Comparison of ENCODE assay signal across 15 mouse cellular contexts in the genomic region with DNA sequence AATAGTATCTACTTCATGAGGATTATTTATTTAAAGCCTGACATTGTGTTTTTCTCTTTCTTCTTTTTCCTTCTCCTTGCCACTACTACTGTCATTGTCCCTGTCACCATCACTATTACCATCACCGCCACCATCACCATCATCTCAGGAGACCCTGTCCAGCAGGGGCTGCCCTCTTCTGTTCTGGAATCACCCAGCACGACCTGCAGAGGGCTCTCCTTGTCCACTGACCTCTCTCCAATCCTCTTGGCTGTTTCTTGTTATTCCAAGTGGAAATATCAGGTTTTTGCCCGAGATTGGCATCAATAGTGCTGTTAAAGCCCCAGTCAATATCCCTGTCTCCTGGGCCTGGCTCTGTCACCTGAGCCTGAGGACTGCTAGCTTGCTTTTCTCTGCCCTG. TPM values are rescaled to one million over a fixed set of nuclear protein-coding genes. Genes with fewer than 3 reads are reported as not detected.
DNase-seq lines count a peak whose midpoint lies in the region; ATAC-seq and TF ChIP-seq lines count a peak whose summit lies in the region.
"Had no signal": no experiment of that assay in that cellular context is flagged by ENCODE, and none has a peak within 500 bp of the region (broad histone marks: within the 10 kb centered on the region; RNA-seq: fewer than 3 reads in every experiment).

No protein-coding gene starts in this region.

- no peaks in the 10 kb centered on the region for H3K27me3 ChIP-seq in forebrain, postnatal 0 days (ENCODE audit: insufficient read depth, low read length)
- H3K27me3 ChIP-seq in forebrain, embryonic 12.5 days = peaks cover 23% of the 10 kb centered on the region
- H3K27me3 ChIP-seq in CH12.LX (replicated peaks) = peaks cover 57% of the 10 kb centered on the region

- no peak overlapping the region for H3K9ac ChIP-seq in forebrain, postnatal 0 days
- H3K9ac ChIP-seq in forebrain, embryonic 12.5 days = no peak overlapping the region; the same call in 1 of the 2 replicates
- no peak overlapping the region for H3K9ac ChIP-seq in CH12.LX (ENCODE audit: insufficient read depth, low read depth)

- no peaks in the 10 kb centered on the region for H3K9me3 ChIP-seq in forebrain, postnatal 0 days (ENCODE audit: low read length)
- H3K9me3 ChIP-seq in forebrain, embryonic 12.5 days = no peaks in the 10 kb centered on the region
- H3K9me3 ChIP-seq in CH12.LX (replicated peaks; ENCODE audit: low read length) = no peaks in the 10 kb centered on the region

- no peak for ATAC-seq in forebrain, postnatal 0 days
- no peak for ATAC-seq in forebrain, embryonic 12.5 days (ENCODE audit: low FRiP score)
- ATAC-seq in megakaryocyte, adult 5-6 weeks (ENCODE audit: poor library complexity, severe bottlenecking) = no peak
- ATAC-seq: hindbrain, embryonic 16.5 days had no signal

- H3K4me3 ChIP-seq in forebrain, postnatal 0 days (ENCODE audit: low read depth, low read length) = no peak overlapping the region
- no peak overlapping the region for H3K4me3 ChIP-seq in forebrain, embryonic 12.5 days (replicated peaks)
- H3K4me3 ChIP-seq in layer of hippocampus, adult 2 months = no peak overlapping the region
- no peak overlapping the region for H3K4me3 ChIP-seq in CH12.LX (replicated peaks in 1 of 3; ENCODE audit: low read depth in 2 of 3, low read length in 2 of 3, poor library complexity in 1 of 3)

- peaks cover 15% of the 10 kb centered on the region for H3K4me1 ChIP-seq in forebrain, postnatal 0 days (ENCODE audit: insufficient read depth)
- peaks cover 16% of the 10 kb centered on the region for H3K4me1 ChIP-seq in forebrain, embryonic 12.5 days
- H3K4me1 ChIP-seq in CH12.LX (ENCODE audit: control insufficient read depth in 1 of 2, insufficient read depth in 2 of 2) = peaks cover 0 to 10% of the 10 kb centered on the region in 2 experiments; a peak in 3 of 4 replicates

- H3K4me2 ChIP-seq in forebrain, postnatal 0 days (ENCODE audit: low read depth) = no peak overlapping the region
- no peak overlapping the region for H3K4me2 ChIP-seq in forebrain, embryonic 12.5 days
- no peak overlapping the region for H3K4me2 ChIP-seq in CH12.LX (ENCODE audit: insufficient read depth, low read depth, poor library complexity, severe bottlenecking)
- H3K4me2 ChIP-seq: heart, embryonic 11.5 days had no signal

- H3K36me3 ChIP-seq in forebrain, postnatal 0 days (ENCODE audit: insufficient read depth) = no peaks in the 10 kb centered on the region
- no peaks in the 10 kb centered on the region for H3K36me3 ChIP-seq in forebrain, embryonic 12.5 days (replicated peaks)
- no peaks in the 10 kb centered on the region for H3K36me3 ChIP-seq in CH12.LX (replicated peaks in 1 of 2; ENCODE audit: control insufficient read depth in 1 of 2, insufficient read depth in 1 of 2, low read length in 1 of 2)

- in situ Hi-C loops in CH12.LX (cut with MboI; ENCODE audit: low pct_ligation_motif_present, low pct_unique_long_range_greater_than_20kb, low sequenced_read_pairs) = no loop called here

- intact Hi-C loops in left cerebral cortex, postnatal 4 days (cut with DNase I) = no loop called here

- H3K27ac ChIP-seq in forebrain, postnatal 0 days (ENCODE audit: low read depth, low read length) = no peak overlapping the region
- H3K27ac ChIP-seq in forebrain, embryonic 12.5 days = no peak overlapping the region
- no peak overlapping the region for H3K27ac ChIP-seq in layer of hippocampus, adult 2 months
- H3K27ac ChIP-seq in CH12.LX (ENCODE audit: insufficient read depth, low read depth) = no peak overlapping the region

- dilution Hi-C loops in CH12.LX (cut with MboI; ENCODE audit: extremely low pct_ligation_motif_present, extremely low pct_unique_long_range_greater_than_20kb, low sequenced_read_pairs) = no loop called here

- 10% methylated on average over 3 of the region's 3 CpGs for WGBS in forebrain, postnatal 0 days
- 13% methylated on average over 3 of the region's 3 CpGs for WGBS in forebrain, embryonic 12.5 days

- TF ChIP-seq EP300 in CH12.LX (IDR thresholded peaks at IDR 0.05; ENCODE audit: low read length) = no peak

- no peak for TF ChIP-seq POLR2A in CH12.LX (IDR thresholded peaks at IDR 0.05; ENCODE audit: low read depth, low read length)
- no peak for TF ChIP-seq POLR2A in brain, embryonic 14.5 days (IDR thresholded peaks at IDR 0.05; ENCODE audit: borderline replicate concordance, extremely low read depth, insufficient read depth, insufficient read length, poor library complexity, severe bottlenecking)

- DNase-seq in forebrain, postnatal 0 days = no peak
- DNase-seq in layer of hippocampus, adult 2 months (ENCODE audit: low spot score in 2 of 2) = no peak
- no peak for DNase-seq in layer of hippocampus, postnatal 10 days (ENCODE audit: low spot score in 2 of 2)
- DNase-seq in CH12.LX (ENCODE audit: extremely low read depth) = no peak
- DNase-seq in brain, embryonic 14.5 days (ENCODE audit: low read depth) = no peak
- no peak for DNase-seq in left cerebral cortex, postnatal 4 days
- DNase-seq: adrenal gland, adult 8-10 months; lung, postnatal 10 days had no signal

- TF ChIP-seq CTCF in forebrain, postnatal 0 days (IDR thresholded peaks at IDR 0.05; ENCODE audit: low read depth) = peak; percentile 62
- peak; percentile 76 for TF ChIP-seq CTCF in layer of hippocampus, adult 2 months (conservative IDR thresholded peaks at IDR 0.05)
- peak in 1 of 2 experiments; percentile 58; a peak in 2 of 4 replicates for TF ChIP-seq CTCF in CH12.LX (conservative IDR thresholded peaks at IDR 0.05 in 1 of 2, IDR thresholded peaks at IDR 0.05 in 1 of 2; ENCODE audit: low read depth in 2 of 2, low read length in 2 of 2)
- peak; percentile 55 for TF ChIP-seq CTCF in brain, embryonic 14.5 days (IDR thresholded peaks at IDR 0.05; ENCODE audit: borderline replicate concordance, extremely low read depth, insufficient read depth, insufficient read length)

- H3K79me2 ChIP-seq in CH12.LX (replicated peaks; ENCODE audit: control insufficient read depth, extremely low read depth, insufficient read depth, poor library complexity, severe bottlenecking) = no peaks in the 10 kb centered on the region

- TF ChIP-seq RAD21 in CH12.LX (IDR thresholded peaks at IDR 0.05; ENCODE audit: low read depth, low read length) = peak; percentile 25

TF ChIP-seq in CH12.LX, 34 proteins besides CTCF, POLR2A, EP300 and RAD21 (continues in another document):
- peak; percentile 28; the same call in 1 of the 2 replicates for TF ChIP-seq SMC3 (IDR thresholded peaks at IDR 0.05; ENCODE audit: low read depth, low read length)

RNA-seq across cellular contexts. Expression of a gene that starts 4.4 kb away (rescaled TPM):
- 7.5 and 8.6 TPM in 2 replicates for total RNA-seq in forebrain, postnatal 0 days (2014; rRNA removed)
- polyA plus RNA-seq in forebrain, postnatal 0 days (2015; fragmentation: Nextera tagmentation; extraction: Ambion mirVana) = 2.9 and 4.8 TPM in 2 replicates
- 2.5 and 2.8 TPM in 2 replicates for polyA plus RNA-seq in forebrain, embryonic 12.5 days (2016; fragmentation: Nextera tagmentation; extraction: Ambion mirVana)
- total RNA-seq in layer of hippocampus, adult 2 months (2021) = 10 to 100 TPM; 67.2 to 69.2 TPM
- 10 to 100 TPM; 38.4 to 46.7 TPM for total RNA-seq in layer of hippocampus, postnatal 10 days (2021)
- total RNA-seq in CH12.LX (2012; rRNA removed) (0.04 TPM in 1 of 2 replicates, not detected in the other), CH12.LX (2014; rRNA removed) (not detected in 2 replicates)
- polyA plus RNA-seq in CH12.LX (2012; ENCODE audit: insufficient read length, low read depth) = 0.07 and 0.10 TPM in 2 replicates
- 6.9 and 8.0 TPM in 2 replicates for polyA plus RNA-seq in brain, embryonic 14.5 days (2012; rRNA removed)
- total RNA-seq in megakaryocyte, adult 5-6 weeks (2015) = not detected in 2 replicates
- total RNA-seq in megakaryocyte, adult 5-6 weeks (2017) = not detected in 2 replicates
- 10 to 100 TPM; 23.5 to 27.4 TPM for total RNA-seq in left cerebral cortex, postnatal 4 days (2021)
- total RNA-seq: monocyte, adult 5-6 weeks had no signal
- polyA plus RNA-seq: small intestine, adult 2 months; stomach, embryonic 16.5 days had no signal

RNA-seq across cellular contexts. Expression of a gene that starts 7.5 kb away (rescaled TPM):
- 3.2 and 4.1 TPM in 2 replicates for total RNA-seq in forebrain, postnatal 0 days (2014; rRNA removed)
- 1.4 and 2.9 TPM in 2 replicates for polyA plus RNA-seq in forebrain, postnatal 0 days (2015; fragmentation: Nextera tagmentation; extraction: Ambion mirVana)
- polyA plus RNA-seq in forebrain, embryonic 12.5 days (2016; fragmentation: Nextera tagmentation; extraction: Ambion mirVana) = 0.93 and 1.2 TPM in 2 replicates
- 10 to 100 TPM; 83.2 to 91.6 TPM for total RNA-seq in layer of hippocampus, adult 2 months (2021)
- total RNA-seq in layer of hippocampus, postnatal 10 days (2021) = 10 to 100 TPM; 70.7 to 73.5 TPM
- total RNA-seq in CH12.LX (2012; rRNA removed) (0.08 and 0.13 TPM in 2 replicates), CH12.LX (2014; rRNA removed) (not detected in 2 replicates)
- 0.06 TPM in 1 of 2 replicates, not detected in the other for polyA plus RNA-seq in CH12.LX (2012; ENCODE audit: insufficient read length, low read depth)
- 3.2 and 5.9 TPM in 2 replicates for polyA plus RNA-seq in brain, embryonic 14.5 days (2012; rRNA removed)
- total RNA-seq in megakaryocyte, adult 5-6 weeks (2015) = 0.23 and 0.42 TPM in 2 replicates
- total RNA-seq in megakaryocyte, adult 5-6 weeks (2017) = 0.26 and 0.28 TPM in 2 replicates
- 10 to 100 TPM; 20.4 to 21.3 TPM for total RNA-seq in left cerebral cortex, postnatal 4 days (2021)
- total RNA-seq: monocyte, adult 5-6 weeks had no signal

RNA-seq across cellular contexts. Expression of a gene that starts 35.6 kb away (rescaled TPM):
- 213 and 294 TPM in 2 replicates for total RNA-seq in forebrain, postnatal 0 days (2014; rRNA removed)
- polyA plus RNA-seq in forebrain, postnatal 0 days (2015; fragmentation: Nextera tagmentation; extraction: Ambion mirVana) = 54.4 and 75.2 TPM in 2 replicates
- 9.5 and 10.8 TPM in 2 replicates for polyA plus RNA-seq in forebrain, embryonic 12.5 days (2016; fragmentation: Nextera tagmentation; extraction: Ambion mirVana)
- 100 to 1,000 TPM; 585 to 600 TPM for total RNA-seq in layer of hippocampus, adult 2 months (2021)
- 100 to 1,000 TPM; 472 TPM for total RNA-seq in layer of hippocampus, postnatal 10 days (2021)
- 0.13 and 0.21 TPM in 2 replicates for total RNA-seq in CH12.LX (2012; rRNA removed)
- 0.03 and 0.07 TPM in 2 replicates for total RNA-seq in CH12.LX (2014; rRNA removed)
- 0.23 and 0.33 TPM in 2 replicates for polyA plus RNA-seq in CH12.LX (2012; ENCODE audit: insufficient read length, low read depth)
- polyA plus RNA-seq in brain, embryonic 14.5 days (2012; rRNA removed) = 51.5 and 82.9 TPM in 2 replicates
- 0.02 TPM in 1 of 2 replicates, not detected in the other for total RNA-seq in megakaryocyte, adult 5-6 weeks (2015)
- not detected in 2 replicates for total RNA-seq in megakaryocyte, adult 5-6 weeks (2017)
- total RNA-seq in left cerebral cortex, postnatal 4 days (2021) = 100 to 1,000 TPM; 211 to 226 TPM
- total RNA-seq: monocyte, adult 5-6 weeks had no signal

RNA-seq across cellular contexts. Expression of a gene that starts 42.8 kb away (rescaled TPM):
- 10.4 and 14.5 TPM in 2 replicates for total RNA-seq in forebrain, postnatal 0 days (2014; rRNA removed)
- 1.9 and 2.3 TPM in 2 replicates for polyA plus RNA-seq in forebrain, postnatal 0 days (2015; fragmentation: Nextera tagmentation; extraction: Ambion mirVana)
- polyA plus RNA-seq in forebrain, embryonic 12.5 days (2016; fragmentation: Nextera tagmentation; extraction: Ambion mirVana) = 10.9 and 11.5 TPM in 2 replicates
- 1 to 10 TPM; 8.3 to 9.2 TPM for total RNA-seq in layer of hippocampus, adult 2 months (2021)
- total RNA-seq in layer of hippocampus, postnatal 10 days (2021) = 10 to 100 TPM; 10.2 to 10.8 TPM
- total RNA-seq in CH12.LX (2012; rRNA removed) = 8.6 and 9.5 TPM in 2 replicates
- 13.8 and 14.3 TPM in 2 replicates for total RNA-seq in CH12.LX (2014; rRNA removed)
- polyA plus RNA-seq in CH12.LX (2012; ENCODE audit: insufficient read length, low read depth) = 8.7 and 10.7 TPM in 2 replicates
- 9.4 and 9.8 TPM in 2 replicates for polyA plus RNA-seq in brain, embryonic 14.5 days (2012; rRNA removed)
- total RNA-seq in megakaryocyte, adult 5-6 weeks (2015) = 14.1 and 15.5 TPM in 2 replicates
- total RNA-seq in megakaryocyte, adult 5-6 weeks (2017) = 14.8 and 15.1 TPM in 2 replicates
- total RNA-seq in left cerebral cortex, postnatal 4 days (2021) = 10 to 100 TPM; 11.1 TPM

Comparison
In these comparisons a context has a peak if more than half of its experiments do, and no peak if none do; other contexts are left out.
1. RNA of a gene that starts 35.6 kb away (total RNA-seq): 585 to 600 TPM in layer of hippocampus, adult 2 months, 472 TPM in layer of hippocampus, postnatal 10 days, 213 to 294 TPM in forebrain, postnatal 0 days and 211 to 226 TPM in left cerebral cortex, postnatal 4 days; 0.03 to 0.21 TPM in CH12.LX and 0.02 TPM in megakaryocyte, adult 5-6 weeks; every median in the first group is over 100 times any median in the second.